Mouse (Mus musculus): Measurements from ENCODE around the gene F830045P16Rik.
"Not testable (repeated sequence)": the region's sequence is repeated elsewhere in the genome, so short reads cannot be mapped to it uniquely, and the experiment has no call there.

The F830045P16Rik gene

DNA sequence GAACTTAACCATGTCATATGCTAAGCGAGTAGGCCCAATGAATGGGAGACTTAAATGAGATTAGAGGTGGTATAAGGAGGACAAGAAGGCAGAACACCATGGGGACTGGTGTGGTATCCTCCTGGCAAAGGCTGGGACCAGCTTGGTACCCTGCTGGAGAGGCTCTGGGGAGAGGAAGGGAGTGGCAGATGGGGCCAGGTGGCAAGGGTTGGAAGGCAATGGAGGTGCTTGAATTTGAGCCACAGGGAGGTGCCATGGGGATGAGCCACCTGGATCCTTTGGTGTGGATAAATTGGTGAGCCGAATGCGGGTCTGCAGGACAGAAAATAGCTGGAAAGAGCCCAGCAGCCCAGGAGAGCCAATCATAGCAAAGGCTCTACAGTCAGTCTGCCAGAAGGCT lies 8.5 kb upstream of the F830045P16Rik start:
- no peak for DNase-seq

DNA sequence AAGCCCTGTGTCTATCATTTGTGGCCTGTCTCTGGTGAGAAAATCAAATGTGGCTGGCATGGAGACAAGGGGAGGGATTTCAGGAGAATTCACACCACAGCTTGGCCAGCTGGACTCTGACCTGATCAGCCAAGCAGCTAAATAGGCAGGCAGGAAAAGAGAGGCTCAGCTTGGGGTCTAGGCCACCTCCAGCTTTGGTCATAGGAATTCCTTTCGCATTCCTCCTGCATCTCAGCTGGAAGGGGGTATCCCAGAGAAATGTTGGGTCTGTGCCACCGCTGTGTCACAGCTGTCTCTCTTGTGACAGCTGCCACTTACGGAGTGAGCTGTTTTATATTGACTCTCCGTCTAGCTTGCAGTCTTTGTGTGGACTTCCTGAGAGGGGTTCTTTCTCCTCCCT lies 8.0 kb upstream of the F830045P16Rik start:
- DNase-seq = peak; percentile 90

DNA sequence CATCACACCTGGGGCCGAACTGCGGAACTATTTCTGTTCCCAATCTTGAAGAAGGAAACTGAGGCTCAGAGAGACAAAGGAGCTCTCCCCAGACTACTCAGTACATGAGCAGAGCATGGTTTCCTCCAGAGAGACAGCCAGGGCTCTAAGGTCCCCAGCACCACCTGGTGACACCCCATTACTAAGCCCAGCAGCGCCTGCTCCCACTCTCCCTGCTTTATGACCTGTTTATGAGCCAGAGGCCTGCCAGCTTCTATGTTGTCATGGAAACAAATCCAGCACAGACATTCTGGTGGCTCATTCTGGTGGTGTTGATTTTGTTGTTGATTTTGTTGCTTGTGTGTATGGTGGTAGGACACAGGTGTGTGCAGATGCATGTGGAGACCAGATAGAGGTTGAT lies 3.6 kb upstream of the F830045P16Rik start:
- no peak for DNase-seq

DNA sequence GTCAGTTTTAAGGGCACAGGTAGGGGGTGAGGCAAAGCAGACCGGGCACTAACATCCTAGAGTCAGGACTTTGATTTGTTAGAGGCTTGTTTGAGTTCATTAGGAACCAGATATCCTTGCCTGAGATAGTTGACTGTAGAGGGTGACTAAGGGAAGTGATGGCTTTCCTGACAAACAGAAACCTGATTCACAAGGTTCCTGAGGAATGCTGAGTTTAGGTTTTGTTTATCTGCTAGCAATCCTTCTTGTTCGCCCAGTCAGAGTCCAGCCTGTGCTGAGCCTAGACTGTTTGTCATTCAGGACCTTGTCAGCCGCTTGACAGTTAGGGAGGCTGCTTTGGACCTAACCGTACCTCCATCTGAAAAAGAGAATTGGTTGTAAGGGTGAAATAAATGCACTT lies 2.8 kb upstream of the F830045P16Rik start:
- no peak for DNase-seq

DNA sequence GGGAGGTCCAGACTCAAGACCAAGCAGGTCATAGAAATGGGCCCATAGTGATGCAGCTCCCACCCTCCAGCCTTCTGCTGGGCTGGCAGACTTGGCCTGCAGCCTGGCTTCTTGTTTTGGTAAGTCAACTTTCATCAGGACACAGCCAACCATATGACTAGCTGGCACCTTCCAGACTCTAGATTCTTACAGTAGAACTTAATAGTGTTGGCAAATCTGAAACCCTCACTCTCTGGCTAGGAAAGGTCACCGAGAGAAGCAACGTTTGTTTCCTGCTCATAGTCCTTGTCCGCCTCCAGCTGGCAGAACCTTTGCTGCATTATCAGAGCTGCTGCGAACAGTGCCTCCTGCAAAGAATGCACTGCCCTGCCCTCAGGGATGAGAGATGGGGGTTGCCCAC lies 1.5 kb upstream of the F830045P16Rik start:
- no peak for DNase-seq

DNA sequence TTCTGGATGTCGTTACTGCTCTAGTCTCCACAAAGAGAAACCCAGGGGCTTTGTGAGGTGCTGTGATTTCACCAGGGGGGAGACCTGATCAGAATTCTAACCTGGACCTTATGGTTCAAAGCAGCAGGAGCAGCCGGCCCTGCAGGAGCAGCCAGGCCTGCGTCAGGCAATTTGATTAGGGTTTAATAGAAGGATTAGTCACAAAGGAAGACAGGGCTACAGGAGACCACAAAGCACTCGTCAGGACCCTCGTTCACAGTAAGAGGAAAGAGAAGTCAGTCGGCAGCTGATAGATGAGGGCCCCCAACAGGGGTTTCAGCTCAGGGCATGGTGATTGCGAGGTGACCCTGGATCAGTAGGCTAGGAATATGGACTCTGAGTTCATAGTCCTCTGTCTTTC lies 958 bp upstream of the F830045P16Rik start:
- DNase-seq = no peak

DNA sequence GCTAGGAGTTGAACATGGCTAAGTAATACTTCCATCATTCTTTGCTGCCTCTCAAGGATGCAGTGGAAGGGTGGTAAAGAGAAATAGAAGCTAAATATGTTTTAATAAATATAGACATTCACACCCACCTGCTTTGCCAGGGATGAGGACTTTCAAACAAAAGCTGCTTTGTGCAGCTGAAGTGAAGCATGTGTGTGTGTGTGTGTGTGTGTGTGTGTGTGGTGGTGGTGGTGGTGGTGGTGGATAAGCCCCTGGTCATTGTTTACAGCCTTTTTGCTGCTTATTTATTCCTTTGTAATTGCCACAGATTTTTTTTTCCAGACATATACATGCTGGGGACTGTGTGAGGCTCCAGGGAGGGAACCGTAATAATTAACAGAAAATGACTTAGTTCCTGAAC lies 524 bp upstream of the F830045P16Rik start:
- no peak for DNase-seq

DNA sequence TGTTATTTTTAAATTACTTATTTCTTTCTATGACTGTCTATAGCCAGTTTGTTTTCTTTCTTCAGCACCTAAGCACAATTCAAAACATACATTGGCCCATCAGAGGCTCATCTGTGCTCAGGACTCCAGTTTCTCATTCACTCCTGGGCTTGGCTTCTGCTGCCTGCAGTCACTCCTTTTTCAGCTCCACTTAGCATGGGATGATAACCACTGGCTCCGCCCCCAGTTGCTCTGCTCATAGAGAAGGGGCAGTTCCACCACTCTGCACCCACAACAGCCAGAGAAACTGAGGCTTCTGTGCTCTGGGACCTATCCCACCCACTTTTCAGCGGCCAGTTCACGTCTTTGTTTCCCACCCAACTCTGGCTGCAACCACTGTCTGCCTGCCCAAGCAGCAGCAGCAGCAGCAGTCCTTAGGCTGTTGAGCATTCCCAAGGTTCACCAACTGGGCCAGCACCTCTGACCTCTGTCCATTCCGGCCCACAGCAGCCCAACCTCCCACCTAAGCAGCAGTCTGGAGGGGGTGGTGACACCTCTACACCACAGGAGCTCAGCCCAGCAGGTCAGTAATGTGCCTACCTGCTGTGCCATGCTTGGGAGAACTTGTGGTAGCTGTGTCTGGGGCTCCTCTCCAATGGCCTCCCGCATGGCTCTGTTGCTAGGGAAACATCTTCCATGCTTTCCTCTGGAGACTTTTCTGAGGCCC lies 1.4 kb downstream of the F830045P16Rik start:
- DNase-seq = no peak

DNA sequence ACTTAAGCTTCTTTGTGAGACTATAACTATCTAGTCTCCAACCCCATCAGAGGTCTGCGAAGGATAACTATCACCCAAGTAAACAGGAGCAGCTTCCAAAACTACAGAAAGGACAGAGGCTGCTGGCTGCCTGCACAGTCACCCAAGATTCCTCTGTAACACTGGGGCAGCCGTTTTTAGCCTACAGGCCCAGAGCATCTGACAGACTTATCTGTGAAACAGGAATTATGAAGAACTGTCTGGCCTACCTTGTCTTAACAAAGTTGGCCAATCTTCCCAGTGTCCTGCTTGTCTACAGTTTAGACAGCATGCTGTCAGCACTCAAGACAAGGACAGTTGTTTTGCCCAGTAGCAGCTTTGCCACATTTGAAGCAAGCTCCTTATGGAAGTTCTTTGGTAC lies 4.5 kb downstream of the F830045P16Rik start:
- DNase-seq = no peak

DNA sequence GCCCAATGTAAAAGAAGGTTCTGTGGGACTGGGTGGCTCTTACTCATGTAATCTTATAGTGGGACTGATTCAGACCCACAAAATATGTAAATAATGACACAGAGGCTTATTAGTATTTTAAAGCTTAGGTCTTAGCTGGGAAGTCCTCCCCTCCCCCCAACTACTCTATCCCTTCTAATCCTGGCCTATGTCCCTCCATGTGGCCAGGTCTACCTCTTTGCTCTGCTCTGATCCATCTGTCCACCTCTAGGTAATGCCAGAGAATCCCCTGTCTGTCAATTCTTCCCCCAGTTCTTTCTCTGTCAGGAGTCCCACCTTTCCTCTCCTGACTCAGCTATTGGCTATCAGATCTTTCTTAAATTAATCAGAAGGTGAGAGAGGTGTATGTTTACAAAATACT lies 5.3 kb downstream of the F830045P16Rik start:
- no peak for DNase-seq

DNA sequence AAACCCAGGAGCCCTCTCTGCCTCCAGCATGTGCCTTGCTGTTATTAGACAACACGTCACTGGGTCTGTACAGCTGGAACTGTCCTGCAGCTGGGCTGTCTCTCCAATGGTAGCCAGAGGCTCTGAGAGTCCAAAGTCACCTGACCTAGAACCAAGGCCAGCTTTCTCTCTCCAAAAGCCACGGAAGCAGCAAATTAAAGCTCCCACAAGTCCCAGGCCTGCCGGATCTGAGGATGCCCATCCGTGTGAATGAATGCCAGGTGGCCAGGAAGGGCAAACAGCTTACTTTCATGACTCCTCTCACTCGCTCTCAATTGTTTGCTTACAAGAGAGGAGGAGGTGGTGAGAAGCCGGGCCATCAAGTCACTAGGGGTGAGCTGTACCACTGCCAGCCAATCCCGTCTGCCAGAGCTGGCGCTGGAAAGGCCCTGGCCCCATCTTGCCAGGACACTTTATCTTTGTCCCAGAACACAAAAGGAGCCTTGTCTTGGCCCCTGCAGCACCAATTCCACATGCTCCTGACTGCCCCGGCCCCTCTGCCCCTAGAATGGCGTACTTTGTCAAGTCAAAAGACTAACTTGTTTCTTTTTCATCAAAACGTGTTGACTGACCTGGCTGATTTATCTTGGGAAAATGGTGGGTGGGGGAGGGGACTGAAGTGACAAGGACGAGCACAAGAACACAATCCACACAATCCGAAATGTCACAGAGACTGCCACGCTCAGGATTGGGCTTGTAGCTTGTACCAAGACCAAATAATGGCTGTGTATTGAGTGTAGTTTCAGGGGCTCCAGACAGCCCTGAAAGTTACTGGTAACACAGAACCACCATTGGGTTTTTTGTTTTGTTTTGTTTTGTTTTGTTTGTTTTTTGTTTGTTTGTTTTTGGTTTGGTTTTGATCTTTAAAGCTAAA lies 6.8 kb downstream of the F830045P16Rik start:
- no peak for DNase-seq

DNA sequence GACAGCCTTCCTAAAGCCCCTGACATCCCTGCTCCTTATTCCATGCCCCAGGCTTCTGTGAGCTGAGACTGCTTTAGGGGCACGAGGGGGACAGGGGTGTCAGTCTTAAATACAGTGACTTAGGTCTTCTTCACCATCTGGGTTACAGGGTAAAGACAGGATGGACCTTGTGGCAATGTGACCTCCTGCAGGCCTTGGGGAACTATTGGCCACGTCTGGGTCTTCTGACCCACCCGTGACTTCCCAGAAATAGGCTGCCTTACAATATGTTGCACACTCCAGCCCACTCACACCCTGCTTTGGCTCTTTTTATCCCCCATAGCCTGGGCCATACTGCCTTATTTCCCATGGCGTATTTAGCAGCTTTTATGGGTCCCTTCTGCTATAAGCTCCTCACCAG lies 8.5 kb downstream of the F830045P16Rik start:
- DNase-seq = no peak

DNA sequence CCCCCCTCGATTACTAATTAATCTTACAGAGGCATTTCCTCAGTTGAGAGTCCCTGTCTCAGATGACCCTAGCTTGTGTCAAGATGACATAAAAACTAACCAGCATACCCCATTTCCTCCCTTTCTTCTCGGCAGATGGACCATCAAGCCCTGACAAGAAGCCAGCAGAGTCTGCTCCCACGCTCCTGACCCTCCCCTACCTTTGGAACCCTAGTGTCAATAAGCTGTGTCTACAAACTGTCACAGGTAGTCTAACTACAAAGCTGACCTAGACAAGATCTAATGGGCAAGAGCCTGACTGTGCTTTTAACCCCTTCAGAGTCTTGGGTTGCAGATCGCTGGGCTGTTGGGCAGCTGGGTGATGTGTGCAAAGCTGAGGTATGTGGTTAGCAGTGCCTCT lies 10.1 kb downstream of the F830045P16Rik start:
- no peak for DNase-seq

DNA sequence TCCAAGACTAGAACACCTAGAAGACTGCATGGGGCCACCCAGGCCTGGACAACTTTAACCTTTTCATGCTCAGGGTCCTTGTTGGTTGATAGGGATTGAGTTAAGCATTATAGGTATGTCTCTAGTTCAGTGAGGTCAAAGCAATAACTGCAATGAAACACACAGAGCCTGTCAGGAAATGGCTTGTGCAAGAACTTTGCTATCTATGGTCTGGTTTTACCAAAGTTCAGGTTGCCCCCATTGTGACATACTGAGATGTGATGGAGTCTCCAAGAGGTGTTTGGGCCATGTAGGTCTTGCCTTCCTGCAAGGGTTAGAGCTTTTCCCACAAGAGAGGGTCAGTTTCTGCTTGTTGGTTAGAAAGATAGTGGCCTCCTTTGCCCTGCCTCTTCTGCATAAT lies 10.8 kb downstream of the F830045P16Rik start:
- DNase-seq = no peak

DNA sequence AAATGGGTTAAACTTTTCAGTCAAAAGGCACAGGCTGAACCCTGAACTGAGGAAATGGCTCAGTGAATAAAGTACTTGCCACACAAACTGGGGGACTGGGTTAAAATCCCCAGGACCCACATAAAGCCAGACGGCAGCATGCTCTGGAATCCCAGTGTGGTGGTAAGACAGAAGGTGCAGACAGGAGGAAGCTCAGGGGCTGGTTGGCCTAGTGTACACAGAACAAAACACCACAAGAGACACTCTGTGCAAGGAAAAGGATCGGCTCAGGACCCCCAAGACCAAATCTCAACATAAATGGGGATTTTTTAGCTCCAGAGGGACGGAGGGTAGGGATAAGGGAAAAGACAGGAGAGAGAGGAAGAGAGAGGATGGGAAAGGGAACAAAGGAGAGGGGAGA lies 17.9 kb downstream of the F830045P16Rik start:
- DNase-seq = no peak

DNA sequence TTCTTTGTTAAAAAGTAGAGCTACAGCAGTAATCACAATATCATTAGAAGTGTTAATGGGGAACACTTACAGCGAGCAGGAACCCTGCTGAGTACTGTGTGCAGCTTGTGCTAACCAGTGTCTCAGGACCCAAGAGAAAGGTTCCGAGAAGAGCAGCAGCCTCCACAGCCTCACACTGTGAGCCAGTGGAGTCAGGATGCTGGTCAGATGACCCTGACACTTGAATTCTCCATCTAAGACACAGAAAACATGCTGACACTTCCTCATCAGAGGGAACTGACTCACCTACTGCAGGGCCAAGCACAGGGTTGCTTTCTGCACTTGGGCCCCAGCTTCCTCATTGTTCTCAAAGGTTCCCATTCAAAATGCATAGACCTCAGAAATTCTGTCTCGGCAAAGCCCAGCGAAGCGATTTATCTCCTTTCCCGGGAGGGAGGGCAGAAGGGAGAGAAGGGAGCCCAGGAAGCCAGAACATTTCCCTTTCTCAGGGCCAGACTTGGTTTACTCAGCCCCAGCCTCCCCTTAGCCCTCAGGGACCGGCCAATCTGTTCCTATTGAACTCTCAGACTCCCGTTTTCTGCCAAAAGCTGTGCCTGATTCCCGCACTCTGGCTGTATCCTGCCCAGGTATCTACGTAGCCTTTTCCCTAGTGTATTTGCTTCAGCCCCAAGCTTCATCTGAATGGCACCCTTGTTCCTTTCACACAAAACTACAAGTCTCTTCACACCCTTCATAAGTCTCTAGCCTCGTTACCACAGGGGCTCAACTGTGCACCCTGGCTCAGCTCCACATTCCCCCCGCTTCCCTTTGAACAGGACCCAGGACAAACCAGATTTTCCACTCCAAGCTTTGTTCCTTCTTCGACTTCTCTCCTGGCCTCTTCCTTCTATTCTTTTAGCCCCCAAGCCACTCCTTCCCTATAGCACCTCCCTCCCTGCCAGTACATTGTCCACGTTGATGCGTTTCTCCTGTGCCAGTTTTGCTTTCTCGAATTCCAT lies 21.2 kb downstream of the F830045P16Rik start:
- no peak for DNase-seq

DNA sequence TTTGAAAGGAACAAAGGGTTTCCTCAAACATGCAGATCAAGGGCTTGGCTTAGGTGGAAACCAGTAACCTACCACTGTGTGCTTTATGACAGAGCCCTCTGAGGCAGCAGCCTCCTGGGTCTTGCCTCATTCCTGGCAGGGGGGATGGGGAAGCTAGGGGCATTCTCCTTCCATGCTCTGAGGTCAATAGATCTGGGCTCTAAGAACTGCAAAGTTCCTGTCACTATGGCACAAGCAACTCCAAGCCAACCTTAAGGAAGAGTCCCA lies 22.1 kb downstream of the F830045P16Rik start:
- DNase-seq = no peak

DNA sequence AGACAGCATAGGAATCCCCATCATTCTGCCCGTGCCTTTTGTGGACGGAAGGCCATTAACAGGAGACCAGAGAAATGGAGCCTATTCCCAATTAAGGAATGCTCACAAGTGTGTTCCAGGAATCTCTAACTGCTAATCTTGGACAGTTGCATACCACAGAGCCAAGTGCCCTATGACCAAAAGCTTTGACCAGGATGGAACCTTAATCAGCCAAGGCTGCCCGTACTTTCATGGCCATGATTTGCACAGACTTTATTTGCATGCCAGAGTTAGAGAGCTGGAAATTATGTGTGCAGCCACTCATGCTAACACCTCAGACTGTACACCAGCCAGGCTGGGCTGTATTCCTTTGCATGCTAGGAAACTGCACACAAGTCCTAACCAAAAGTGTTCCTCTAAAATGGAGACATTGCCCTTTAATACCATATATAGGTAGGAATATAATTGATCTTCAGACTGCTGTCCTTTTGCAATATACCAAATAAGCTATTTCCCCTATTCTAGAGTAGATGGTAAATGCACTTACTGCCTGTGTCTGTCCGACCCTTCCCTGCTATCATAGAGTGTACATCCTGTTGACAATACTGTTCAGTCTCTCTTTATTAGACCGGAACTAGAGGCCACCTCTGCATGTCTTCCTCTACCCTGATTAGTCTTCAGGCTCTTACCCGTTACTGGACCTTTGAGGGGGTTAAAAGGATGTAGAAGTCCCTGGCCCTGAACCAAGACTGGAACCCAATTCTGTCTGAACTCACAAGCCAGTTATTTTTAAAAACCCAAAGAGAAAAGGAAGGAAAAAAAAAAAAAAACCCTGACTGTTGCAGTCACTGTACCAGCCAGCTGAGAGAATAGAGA lies 22.6 kb downstream of the F830045P16Rik start:
- peak; percentile 20 for DNase-seq

DNA sequence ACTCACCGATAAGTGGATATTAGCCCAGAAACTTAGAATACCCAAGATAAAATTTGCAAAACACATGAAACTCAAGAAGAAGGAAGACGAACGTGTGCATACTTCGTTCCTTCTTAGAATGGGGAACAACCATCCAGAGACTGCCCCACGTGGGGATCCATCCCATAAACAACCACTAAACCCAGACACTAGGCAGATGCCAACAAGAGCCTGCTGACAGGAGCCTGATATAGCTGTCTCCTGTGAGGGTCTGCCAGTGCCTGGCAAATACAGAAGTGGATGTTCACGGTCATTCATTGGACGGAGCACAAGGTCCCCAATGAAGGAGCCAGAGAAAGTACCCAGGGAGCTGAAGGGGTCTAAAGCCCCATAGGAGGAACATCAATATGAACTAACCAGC lies 24.3 kb downstream of the F830045P16Rik start:
- DNase-seq = not testable (repeated sequence)

DNA sequence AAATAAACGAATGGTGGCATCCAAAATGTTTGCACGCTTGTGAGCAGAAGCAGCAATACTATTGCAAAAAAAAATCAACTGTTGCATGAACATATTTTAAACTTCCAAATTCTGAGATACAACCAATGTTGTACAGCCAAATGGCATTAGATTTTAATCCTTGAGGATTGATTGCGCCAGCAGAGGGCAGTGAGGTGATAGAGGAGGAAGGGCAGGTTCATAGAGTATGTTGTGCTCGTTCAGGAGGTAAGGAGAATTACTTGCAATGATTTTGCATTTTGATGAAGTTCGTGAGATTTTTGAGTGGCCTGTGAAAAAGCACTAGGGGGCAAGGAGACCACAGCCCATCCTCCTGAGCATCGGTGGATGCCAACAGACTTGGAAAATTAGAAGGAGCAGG lies 33.8 kb downstream of the F830045P16Rik start:
- DNase-seq = peak; percentile 59

DNA sequence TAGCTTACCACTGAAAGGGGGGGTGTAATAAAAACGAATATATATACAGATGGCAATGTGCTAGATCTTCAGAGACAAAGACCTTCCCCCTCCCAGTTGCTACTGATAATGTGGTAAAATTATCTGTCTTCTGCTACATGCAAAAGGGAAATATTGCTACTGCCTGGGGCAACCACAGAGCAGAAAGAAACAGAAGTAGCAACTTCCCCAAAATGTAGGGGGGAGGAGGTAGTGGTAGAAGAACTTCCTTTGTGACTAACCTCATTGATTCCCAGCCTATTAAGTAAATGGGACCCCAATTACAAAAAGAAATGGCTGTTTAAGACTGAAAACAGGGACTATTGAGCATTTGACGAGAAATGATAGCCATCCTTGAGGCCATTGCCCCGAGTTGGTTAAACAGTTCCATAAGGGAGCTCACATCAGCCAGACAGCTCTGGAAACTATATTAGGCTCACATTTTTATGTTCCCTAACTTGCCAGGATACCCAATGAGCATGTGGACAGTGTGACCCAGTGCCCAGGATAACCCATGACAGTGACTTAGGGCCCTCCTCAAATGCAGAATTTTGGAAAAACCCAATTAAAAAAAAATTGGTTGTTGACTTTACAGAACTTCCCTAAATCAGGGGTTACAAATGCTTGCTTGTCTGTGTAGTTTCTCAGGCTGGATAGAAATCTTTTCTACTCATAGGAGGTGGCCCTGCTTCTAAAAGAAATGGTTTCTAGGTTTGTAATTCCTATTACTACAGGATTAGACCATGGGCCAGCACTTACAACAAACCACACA lies 46.7 kb downstream of the F830045P16Rik start:
- peak; percentile 6 for DNase-seq

DNA sequence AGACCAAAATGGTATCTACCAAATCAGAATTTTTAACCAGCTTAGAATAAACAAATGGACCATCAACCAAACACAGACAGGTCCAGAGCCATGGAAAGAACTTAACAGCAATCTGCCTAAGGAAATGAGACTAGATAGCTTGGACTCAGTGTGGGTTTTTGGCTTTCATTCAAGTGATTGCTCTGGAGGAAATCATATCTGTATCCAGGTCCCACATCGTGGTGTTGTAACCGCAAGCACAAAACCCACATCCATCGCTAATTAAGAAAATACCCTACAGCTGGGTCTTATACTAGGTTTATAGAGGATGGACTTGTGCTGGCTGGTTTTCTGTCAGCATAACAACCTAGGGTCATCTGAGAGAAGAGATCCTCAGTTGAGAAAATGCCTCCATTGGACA lies 53.3 kb downstream of the F830045P16Rik start:
- DNase-seq = no peak

Measured in kidney, adult 9 months (tissue).